Mouse (Mus musculus): ENCODE measurements at regions not wholly inside any gene's neighbourhood (a gene's known extent, or its start where the extent isn't known, plus 50 kb on each side); places are given as distances from the start of the nearest gene placed in this dataset.

GRCm38 (mm10) chr1:71853212-71853611, 200.2 kb upstream of the Fn1 start:
- Histone ChIP-seq H3K4me1 (ENCODE audit: control insufficient read depth, insufficient read depth, low read length) (no peaks in the 10 kb centered on the region), H3K27me3 (replicated peaks; ENCODE audit: control insufficient read depth, insufficient read depth, low read length) (no peaks in the 10 kb centered on the region), H3K36me3 (ENCODE audit: control insufficient read depth, insufficient read depth, low read length) (no peaks in the 10 kb centered on the region), H3K4me3 (ENCODE audit: low read length) (no peak overlapping the region), H3K4me2 (ENCODE audit: low read depth, low read length) (no peak overlapping the region), H3K9me3 (ENCODE audit: control insufficient read depth, low read length) (no peaks in the 10 kb centered on the region), H3K27ac (ENCODE audit: low read length) (no peak overlapping the region), H3K9ac (ENCODE audit: low read depth, low read length) (no peak overlapping the region)
- 95% methylated on average over 2 of the region's 2 CpGs for WGBS
- ATAC-seq: no peak

GRCm38 (mm10) chr1:71851268-71851667, 198.3 kb upstream of the Fn1 start:
- no peaks in the 10 kb centered on the region for H3K27me3 ChIP-seq (replicated peaks; ENCODE audit: control insufficient read depth, insufficient read depth, low read length)
- H3K27ac ChIP-seq (ENCODE audit: low read length): no peak overlapping the region
- no peak overlapping the region for H3K4me2 ChIP-seq (ENCODE audit: low read depth, low read length)
- H3K9ac ChIP-seq (ENCODE audit: low read depth, low read length): no peak overlapping the region
- ATAC-seq: no peak
- H3K36me3 ChIP-seq (ENCODE audit: control insufficient read depth, insufficient read depth, low read length): no peaks in the 10 kb centered on the region
- WGBS: 63% methylated on average over 8 of the region's 8 CpGs
- no peaks in the 10 kb centered on the region for H3K4me1 ChIP-seq (ENCODE audit: control insufficient read depth, insufficient read depth, low read length)
- H3K9me3 ChIP-seq (ENCODE audit: control insufficient read depth, low read length): no peaks in the 10 kb centered on the region
- no peak overlapping the region for H3K4me3 ChIP-seq (ENCODE audit: low read length)

GRCm38 (mm10) chr1:71848656-71849055, 195.7 kb upstream of the Fn1 start:
- Histone ChIP-seq H3K4me2 (ENCODE audit: low read depth, low read length) (no peak overlapping the region), H3K27ac (ENCODE audit: low read length) (no peak overlapping the region), H3K9ac (ENCODE audit: low read depth, low read length) (no peak overlapping the region), H3K4me3 (ENCODE audit: low read length) (no peak overlapping the region), H3K4me1 (ENCODE audit: control insufficient read depth, insufficient read depth, low read length) (peaks cover 9% of the 10 kb centered on the region), H3K27me3 (replicated peaks; ENCODE audit: control insufficient read depth, insufficient read depth, low read length) (no peaks in the 10 kb centered on the region), H3K36me3 (ENCODE audit: control insufficient read depth, insufficient read depth, low read length) (no peaks in the 10 kb centered on the region), H3K9me3 (ENCODE audit: control insufficient read depth, low read length) (no peaks in the 10 kb centered on the region)
- 80% methylated on average over 5 of the region's 5 CpGs for WGBS
- ATAC-seq: no peak

- peaks cover 9% of the 10 kb centered on the region for H3K4me1 ChIP-seq (ENCODE audit: control insufficient read depth, insufficient read depth, low read length)
- 0 out of 2 replicates have a peak, but pooled peaks cover 7% of the 10 kb centered on the region for H3K9me3 ChIP-seq (ENCODE audit: control insufficient read depth, low read length)
- H3K36me3 ChIP-seq (ENCODE audit: control insufficient read depth, insufficient read depth, low read length): no peaks in the 10 kb centered on the region
- peak; percentile 71 for ATAC-seq
- peak overlapping the region; percentile 22 for H3K4me2 ChIP-seq (ENCODE audit: low read depth, low read length)
- 46% methylated on average over 16 of the region's 16 CpGs for WGBS
- no peak overlapping the region for H3K4me3 ChIP-seq (ENCODE audit: low read length)
- H3K27ac ChIP-seq (ENCODE audit: low read length): peak overlapping the region; percentile 67
- H3K27me3 ChIP-seq (replicated peaks; ENCODE audit: control insufficient read depth, insufficient read depth, low read length): no peaks in the 10 kb centered on the region
- peak overlapping the region; percentile 23; the same call in 1 of the 2 replicates for H3K9ac ChIP-seq (ENCODE audit: low read depth, low read length)
Observed at GRCm38 (mm10) chr1:71844938-71845685, 192.1 kb upstream of the Fn1 start.

- Histone ChIP-seq H3K9ac (ENCODE audit: low read depth, low read length) (peak overlapping the region; percentile 58), H3K9me3 (ENCODE audit: control insufficient read depth, low read length) (0 out of 2 replicates have a peak, but pooled peaks cover 7% of the 10 kb centered on the region), H3K4me3 (ENCODE audit: low read length) (peak overlapping the region; percentile 27), H3K36me3 (ENCODE audit: control insufficient read depth, insufficient read depth, low read length) (no peaks in the 10 kb centered on the region), H3K27ac (ENCODE audit: low read length) (0 out of 2 replicates have a peak overlapping the region, but pooled peaks have one; percentile 72), H3K4me1 (ENCODE audit: control insufficient read depth, insufficient read depth, low read length) (no peaks in the 10 kb centered on the region; the same call in 1 of the 2 replicates), H3K4me2 (ENCODE audit: low read depth, low read length) (peak overlapping the region; percentile 46), H3K27me3 (replicated peaks; ENCODE audit: control insufficient read depth, insufficient read depth, low read length) (no peaks in the 10 kb centered on the region)
- peak; percentile 85 for ATAC-seq
- WGBS: 33% methylated on average over 12 of the region's 12 CpGs
Observed at GRCm38 (mm10) chr1:71837764-71838163, 184.8 kb upstream of the Fn1 start.

- H3K4me3 ChIP-seq (ENCODE audit: low read length): peak overlapping the region; percentile 27
- WGBS: 49% methylated on average over 20 of the region's 20 CpGs
- H3K27ac ChIP-seq (ENCODE audit: low read length): 0 out of 2 replicates have a peak overlapping the region, but pooled peaks have one; percentile 72
Observed at GRCm38 (mm10) chr1:71837039-71837648, 184.1 kb upstream of the Fn1 start.

GRCm38 (mm10) chr1:71830379-71830778, 177.4 kb upstream of the Fn1 start:
- H3K4me3 ChIP-seq (ENCODE audit: low read length): no peak overlapping the region
- H3K27me3 ChIP-seq (replicated peaks; ENCODE audit: control insufficient read depth, insufficient read depth, low read length): no peaks in the 10 kb centered on the region
- no peaks in the 10 kb centered on the region for H3K36me3 ChIP-seq (ENCODE audit: control insufficient read depth, insufficient read depth, low read length)
- WGBS: 87% methylated on average over 6 of the region's 6 CpGs
- no peaks in the 10 kb centered on the region for H3K4me1 ChIP-seq (ENCODE audit: control insufficient read depth, insufficient read depth, low read length)
- H3K4me2 ChIP-seq (ENCODE audit: low read depth, low read length): no peak overlapping the region
- H3K27ac ChIP-seq (ENCODE audit: low read length): no peak overlapping the region
- H3K9ac ChIP-seq (ENCODE audit: low read depth, low read length): no peak overlapping the region
- no peak for ATAC-seq
- no peaks in the 10 kb centered on the region for H3K9me3 ChIP-seq (ENCODE audit: control insufficient read depth, low read length)

More at GRCm38 (mm10) chr1:71837039-71837648, 184.1 kb upstream of the Fn1 start:
- no peaks in the 10 kb centered on the region; the same call in 1 of the 2 replicates for H3K4me1 ChIP-seq (ENCODE audit: control insufficient read depth, insufficient read depth, low read length)
- peak overlapping the region; percentile 46 for H3K4me2 ChIP-seq (ENCODE audit: low read depth, low read length)
- no peaks in the 10 kb centered on the region for H3K27me3 ChIP-seq (replicated peaks; ENCODE audit: control insufficient read depth, insufficient read depth, low read length)
- 0 out of 2 replicates have a peak, but pooled peaks cover 6% of the 10 kb centered on the region for H3K9me3 ChIP-seq (ENCODE audit: control insufficient read depth, low read length)
- H3K9ac ChIP-seq (ENCODE audit: low read depth, low read length): no peak overlapping the region
- H3K36me3 ChIP-seq (ENCODE audit: control insufficient read depth, insufficient read depth, low read length): no peaks in the 10 kb centered on the region
- ATAC-seq: peak; percentile 96

- no peaks in the 10 kb centered on the region for H3K36me3 ChIP-seq (ENCODE audit: control insufficient read depth, insufficient read depth, low read length)
- H3K4me2 ChIP-seq (ENCODE audit: low read depth, low read length): no peak overlapping the region
- 81% methylated on average over 5 of the region's 5 CpGs for WGBS
- H3K4me3 ChIP-seq (ENCODE audit: low read length): no peak overlapping the region
- no peaks in the 10 kb centered on the region for H3K4me1 ChIP-seq (ENCODE audit: control insufficient read depth, insufficient read depth, low read length)
- ATAC-seq: no peak
- no peak overlapping the region for H3K27ac ChIP-seq (ENCODE audit: low read length)
- no peaks in the 10 kb centered on the region for H3K27me3 ChIP-seq (replicated peaks; ENCODE audit: control insufficient read depth, insufficient read depth, low read length)
- no peaks in the 10 kb centered on the region for H3K9me3 ChIP-seq (ENCODE audit: control insufficient read depth, low read length)
- H3K9ac ChIP-seq (ENCODE audit: low read depth, low read length): no peak overlapping the region
Observed at GRCm38 (mm10) chr1:71824410-71824809, 171.4 kb upstream of the Fn1 start.

GRCm38 (mm10) chr1:71822123-71822522, 169.1 kb upstream of the Fn1 start:
- no peak for ATAC-seq
- H3K9ac ChIP-seq (ENCODE audit: low read depth, low read length): no peak overlapping the region
- WGBS: 72% methylated on average over 3 of the region's 3 CpGs

More at GRCm38 (mm10) chr1:71822123-71822522, 169.1 kb upstream of the Fn1 start:
- Histone ChIP-seq H3K4me2 (ENCODE audit: low read depth, low read length) (no peak overlapping the region), H3K36me3 (ENCODE audit: control insufficient read depth, insufficient read depth, low read length) (no peaks in the 10 kb centered on the region), H3K4me1 (ENCODE audit: control insufficient read depth, insufficient read depth, low read length) (no peaks in the 10 kb centered on the region), H3K27ac (ENCODE audit: low read length) (no peak overlapping the region), H3K4me3 (ENCODE audit: low read length) (no peak overlapping the region), H3K27me3 (replicated peaks; ENCODE audit: control insufficient read depth, insufficient read depth, low read length) (no peaks in the 10 kb centered on the region), H3K9me3 (ENCODE audit: control insufficient read depth, low read length) (no peaks in the 10 kb centered on the region)
